Mouse (Mus musculus): ENCODE data around the gene Rab6a.

Rab6a gene

GRCm38 (mm10) chr7:100624538-100624937 lies 17.3 kb downstream of the Rab6a start:
- no peak for DNase-seq (ENCODE audit: low spot score)

- peak; percentile 14 for DNase-seq (ENCODE audit: low spot score)
Measured at GRCm38 (mm10) chr7:100637657-100638056, 30.4 kb downstream of the Rab6a start.

- DNase-seq (ENCODE audit: low spot score): no peak
Measured at GRCm38 (mm10) chr7:100642413-100642812, 35.2 kb downstream of the Rab6a start.

- DNase-seq (ENCODE audit: low spot score): peak; percentile 77
Measured at GRCm38 (mm10) chr7:100645147-100645546, 37.9 kb downstream of the Rab6a start.

GRCm38 (mm10) chr7:100649095-100649494 lies 41.9 kb downstream of the Rab6a start:
- no peak for DNase-seq (ENCODE audit: low spot score)

GRCm38 (mm10) chr7:100649826-100650225 lies 42.6 kb downstream of the Rab6a start:
- no peak for DNase-seq (ENCODE audit: low spot score)

GRCm38 (mm10) chr7:100650421-100650820 lies 43.2 kb downstream of the Rab6a start:
- DNase-seq (ENCODE audit: low spot score): no peak

- no peak for DNase-seq (ENCODE audit: low spot score)
Measured at GRCm38 (mm10) chr7:100651011-100651410, 43.8 kb downstream of the Rab6a start.

GRCm38 (mm10) chr7:100653480-100654266 lies 46.5 kb downstream of the Rab6a start:
- DNase-seq (ENCODE audit: low spot score): no peak

GRCm38 (mm10) chr7:100654441-100654840 lies 47.2 kb downstream of the Rab6a start:
- DNase-seq (ENCODE audit: low spot score): no peak

- no peak for DNase-seq (ENCODE audit: low spot score)
Measured at GRCm38 (mm10) chr7:100656739-100657138, 49.5 kb downstream of the Rab6a start.

- DNase-seq (ENCODE audit: low spot score): peak; percentile 82
Measured at GRCm38 (mm10) chr7:100658093-100658578, 50.9 kb downstream of the Rab6a start.

GRCm38 (mm10) chr7:100661264-100661663 lies 54.1 kb downstream of the Rab6a start:
- no peak for DNase-seq (ENCODE audit: low spot score)

- no peak for DNase-seq (ENCODE audit: low spot score)
Measured at GRCm38 (mm10) chr7:100662231-100662630, 55.0 kb downstream of the Rab6a start, which contains the start of gene Plekhb1. TSS of gene Plekhb1 (minus strand) at chr7:100662414.

GRCm38 (mm10) chr7:100663190-100663589 lies 56.0 kb downstream of the Rab6a start:
- peak; percentile 92 for DNase-seq (ENCODE audit: low spot score)

GRCm38 (mm10) chr7:100663729-100664304 lies 56.6 kb downstream of the Rab6a start:
- DNase-seq (ENCODE audit: low spot score): no peak

GRCm38 (mm10) chr7:100670646-100671045 lies 63.4 kb downstream of the Rab6a start:
- DNase-seq (ENCODE audit: low spot score): no peak

- DNase-seq (ENCODE audit: low spot score): no peak
Measured at GRCm38 (mm10) chr7:100673452-100673851, 66.2 kb downstream of the Rab6a start.

GRCm38 (mm10) chr7:100674941-100675340 lies 67.7 kb downstream of the Rab6a start:
- no peak for DNase-seq (ENCODE audit: low spot score)

- DNase-seq (ENCODE audit: low spot score): no peak
Measured at GRCm38 (mm10) chr7:100678052-100678451, 70.8 kb downstream of the Rab6a start.

GRCm38 (mm10) chr7:100678948-100679880 lies 72.0 kb downstream of the Rab6a start:
- peak; percentile 17 for DNase-seq (ENCODE audit: low spot score)

- no peak for DNase-seq (ENCODE audit: low spot score)
Measured at GRCm38 (mm10) chr7:100681132-100681531, 73.9 kb downstream of the Rab6a start.
